Mouse (Mus musculus) urinary bladder, adult 18-20 months (tissue): ENCODE results near the gene Abhd17a.

Experiments
- DNase-seq, 2 experiments: peaks; one replicate each; pipeline ENCODE4 v3.0.0; 2022; ENCODE audit warnings: low spot score in 2 of 2, mixed read lengths in 2 of 2

Abhd17a gene

DNA sequence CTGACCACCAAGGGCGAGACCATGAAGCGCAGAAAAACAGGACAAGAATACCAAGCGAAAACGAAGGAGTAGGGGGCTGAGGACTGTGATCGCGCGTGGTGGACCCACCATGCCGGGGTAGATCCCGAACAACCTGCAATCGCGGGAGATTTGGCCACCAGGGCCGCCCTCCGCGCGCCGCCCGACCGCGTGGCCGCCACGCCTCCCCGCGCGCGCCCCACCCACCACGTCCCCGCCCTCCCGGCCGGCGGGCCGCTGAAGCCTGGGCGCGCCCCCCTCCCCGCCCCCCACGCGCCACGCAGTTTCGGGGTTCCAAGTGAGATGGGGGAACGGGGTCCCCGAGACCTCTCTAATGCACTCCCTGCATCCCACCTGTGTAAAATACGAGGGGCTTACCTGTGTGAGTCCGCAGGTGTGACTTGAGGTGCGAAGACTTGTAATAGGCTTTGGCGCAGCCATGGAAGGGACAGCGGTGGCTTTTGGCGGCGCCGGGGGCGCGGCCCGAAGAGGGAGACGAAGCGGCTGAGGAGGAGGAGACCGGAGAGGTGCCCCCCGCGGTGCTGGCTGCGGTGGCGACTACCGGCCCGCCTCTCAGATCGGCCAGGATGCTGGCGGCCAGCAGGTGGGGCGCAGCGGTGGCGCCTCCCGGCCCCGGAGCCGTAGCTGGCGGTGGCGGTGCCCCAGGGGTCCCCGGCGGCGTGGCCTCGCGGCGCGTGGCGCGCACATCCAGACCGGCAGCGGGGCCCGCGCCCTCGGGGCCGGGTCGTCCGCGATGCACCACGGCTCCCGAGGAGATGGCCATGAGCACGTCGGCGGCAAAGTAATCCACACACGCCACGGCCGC, 13.6 kb downstream of the Abhd17a start:
- peak; percentile 48 to 72 for DNase-seq

DNA sequence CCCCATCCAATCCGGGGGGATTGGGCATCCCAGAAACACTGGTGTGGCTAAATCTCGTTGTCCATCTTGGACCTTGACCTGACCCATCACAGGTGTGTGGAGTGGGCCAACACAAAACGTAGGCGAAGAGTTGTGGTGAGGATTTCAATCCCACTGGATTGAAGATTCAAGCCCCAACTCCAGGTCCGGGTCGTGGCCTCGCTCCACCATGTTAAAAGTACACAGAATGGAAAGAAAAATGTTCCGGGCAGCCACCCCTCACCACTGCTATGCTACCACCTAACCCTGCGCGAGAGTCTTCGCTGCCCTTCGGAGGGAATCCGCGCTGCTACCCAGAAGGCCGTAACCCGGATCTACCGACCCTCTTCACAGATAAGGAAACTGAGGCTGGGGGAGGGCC, 14.2 kb downstream of the Abhd17a start:
- no peak for DNase-seq

DNA sequence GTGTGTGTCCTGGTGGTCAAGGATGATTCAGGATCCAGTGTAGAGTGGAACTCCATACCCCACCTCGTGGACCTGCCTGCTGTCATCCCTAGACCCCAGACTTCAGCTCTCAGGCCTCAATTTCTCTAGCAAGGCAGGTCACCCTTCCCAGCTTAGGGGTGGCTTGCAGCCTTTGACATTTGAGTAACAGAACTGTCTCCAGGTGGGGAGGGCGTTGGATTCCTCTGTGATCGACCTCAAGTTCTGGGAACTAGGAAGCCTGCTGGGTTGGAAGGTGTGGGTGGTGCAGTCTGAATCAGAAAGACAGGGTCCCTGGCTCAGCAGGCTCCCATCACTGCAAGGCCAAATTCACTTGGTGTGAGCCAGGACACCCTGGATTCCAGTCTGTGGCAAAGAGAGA, 15.2 kb downstream of the Abhd17a start:
- DNase-seq = no peak

DNA sequence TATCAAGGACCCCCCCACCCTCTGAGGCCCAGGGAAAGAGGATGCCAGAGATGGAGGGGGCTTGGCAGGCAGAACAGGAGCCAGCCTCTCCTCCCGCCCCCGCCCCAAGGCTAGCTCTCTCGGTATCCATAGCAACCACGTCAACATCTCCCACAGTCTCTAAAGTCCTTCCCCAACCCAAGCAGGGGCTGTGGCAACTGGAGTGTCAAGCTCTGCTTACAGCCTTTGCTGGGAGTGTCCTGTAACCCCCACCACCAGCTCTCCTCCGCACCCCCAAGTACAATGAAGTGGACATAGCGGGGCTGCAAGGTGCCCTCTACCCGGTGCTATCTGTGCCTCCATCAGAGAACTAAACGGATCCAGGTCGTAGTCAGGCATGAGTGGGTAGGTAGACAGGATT, 16.2 kb downstream of the Abhd17a start:
- no peak for DNase-seq

DNA sequence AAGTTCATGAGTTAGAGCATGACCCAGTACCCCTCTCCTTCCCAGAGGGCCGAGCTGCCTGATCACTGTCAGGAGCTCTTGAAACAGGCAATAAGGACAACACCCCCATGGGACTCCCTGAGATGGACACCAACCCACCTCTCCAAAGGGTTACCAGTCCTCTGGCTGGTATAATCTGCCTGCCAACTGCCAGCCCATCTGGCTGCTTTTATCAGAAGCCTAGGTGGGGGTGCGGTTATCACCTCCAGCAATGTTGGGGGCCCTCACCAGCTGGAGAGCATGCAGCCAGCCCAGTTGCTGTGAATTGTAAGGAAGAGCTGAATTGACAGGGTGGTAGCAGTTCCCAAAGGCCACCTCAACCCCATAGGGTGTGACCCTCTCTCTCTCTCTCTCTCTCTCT, 17.7 kb downstream of the Abhd17a start:
- no peak for DNase-seq

DNA sequence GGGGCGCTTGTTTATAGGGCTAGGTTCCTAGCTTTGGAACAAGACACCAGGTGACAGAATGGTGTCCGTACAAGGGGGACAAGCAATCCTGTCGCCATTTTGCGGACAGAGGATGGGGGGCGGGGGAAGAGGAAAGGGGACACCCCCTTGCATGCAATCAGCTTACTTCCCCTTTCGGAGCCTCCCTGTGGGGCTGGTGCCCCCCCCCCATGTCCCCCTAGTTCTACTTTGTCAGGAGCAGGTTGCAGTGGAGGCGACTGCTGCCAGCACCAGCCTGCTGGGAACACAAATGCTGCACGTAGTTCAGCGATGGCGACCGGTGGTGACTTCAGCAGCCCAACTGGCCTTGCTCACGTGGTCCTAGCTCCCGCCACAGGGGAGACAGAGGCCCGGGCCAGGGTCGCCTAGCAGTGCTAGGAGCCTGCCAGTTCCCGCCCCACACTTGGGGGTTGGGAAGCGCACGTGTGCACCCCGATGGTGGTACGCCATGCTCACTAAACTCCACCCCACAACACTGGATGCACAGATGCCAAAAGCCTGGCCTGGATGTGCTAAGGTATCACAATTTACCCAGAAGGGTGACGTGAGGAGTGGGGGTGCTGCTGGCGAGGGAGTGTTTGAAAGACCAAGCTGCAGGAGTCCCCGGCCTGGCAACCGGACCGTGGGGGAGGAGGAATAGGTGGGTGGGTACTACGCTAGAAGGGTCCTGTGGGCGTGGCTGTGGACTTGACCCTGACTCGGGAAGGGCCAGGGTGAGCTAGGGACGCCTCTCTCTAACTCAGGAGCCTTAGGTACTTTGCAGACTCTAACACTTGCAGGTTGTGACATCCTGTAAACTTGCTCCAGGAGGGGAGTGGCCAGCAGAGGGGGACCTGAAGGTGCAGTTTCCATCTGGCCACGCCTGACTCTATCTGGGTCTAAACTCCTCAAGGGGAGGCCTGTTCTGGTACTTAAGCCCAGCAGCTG, 19.0 kb downstream of the Abhd17a start:
- no peak for DNase-seq

DNA sequence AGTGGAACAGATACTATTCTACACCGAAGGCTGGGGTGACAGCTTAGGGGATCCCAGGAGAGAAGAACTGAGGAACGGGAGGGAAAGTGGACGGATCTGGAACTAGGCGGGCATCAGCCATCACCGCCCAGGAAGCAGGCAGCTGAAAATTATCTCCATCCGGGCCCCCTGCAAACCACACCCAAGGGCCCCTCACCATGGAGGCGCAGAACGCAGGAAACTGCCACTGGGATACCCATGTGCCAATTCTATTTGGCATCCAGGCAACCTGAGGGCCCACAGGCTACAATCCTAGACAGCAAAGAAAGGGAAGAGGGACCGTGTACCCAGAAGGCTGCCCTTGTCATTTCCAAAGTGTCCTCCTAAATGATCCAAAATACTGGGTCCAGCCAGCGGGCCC, 19.7 kb downstream of the Abhd17a start:
- DNase-seq = no peak

DNA sequence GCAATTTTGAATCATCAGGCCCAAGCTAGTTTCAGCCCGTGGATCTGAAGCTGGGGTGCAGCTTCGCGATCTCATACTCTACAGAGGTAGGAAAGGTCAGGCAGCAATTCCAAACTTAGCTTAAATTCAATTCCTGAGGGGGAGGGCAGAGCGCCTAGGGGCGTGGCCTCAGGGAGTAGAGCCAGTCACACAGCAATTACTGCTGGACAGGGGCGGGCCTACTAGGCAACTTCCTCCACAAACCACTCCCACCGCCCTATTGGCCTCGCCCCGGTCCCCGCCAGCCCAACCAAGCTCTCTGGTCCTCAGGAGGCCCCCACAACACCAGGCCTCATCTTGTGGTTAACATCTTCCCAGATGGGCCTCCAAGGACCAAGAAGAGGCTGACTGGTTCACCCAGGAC, 20.5 kb downstream of the Abhd17a start:
- DNase-seq = peak in 1 of 2 experiments; percentile 42

DNA sequence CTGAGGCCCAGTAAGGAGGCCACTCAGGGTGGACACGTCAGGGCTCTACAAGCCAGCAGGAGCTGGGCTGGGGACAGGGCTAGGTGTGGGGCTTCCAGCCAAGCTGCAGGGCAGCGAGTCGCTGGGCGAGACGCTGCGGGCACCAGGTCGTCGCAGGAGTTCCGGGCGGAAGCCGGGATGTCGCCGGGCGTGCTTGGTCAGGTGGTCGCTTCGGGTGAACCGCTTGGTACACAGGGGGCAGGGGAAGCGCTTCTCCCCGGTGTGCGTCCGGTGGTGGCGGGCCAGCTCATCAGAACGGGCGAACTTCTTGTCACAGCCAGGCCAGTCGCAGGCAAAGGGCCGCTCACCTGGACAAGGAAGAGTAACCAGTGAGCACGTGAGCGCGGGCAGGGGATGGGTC, 21.3 kb downstream of the Abhd17a start:
- DNase-seq = no peak

DNA sequence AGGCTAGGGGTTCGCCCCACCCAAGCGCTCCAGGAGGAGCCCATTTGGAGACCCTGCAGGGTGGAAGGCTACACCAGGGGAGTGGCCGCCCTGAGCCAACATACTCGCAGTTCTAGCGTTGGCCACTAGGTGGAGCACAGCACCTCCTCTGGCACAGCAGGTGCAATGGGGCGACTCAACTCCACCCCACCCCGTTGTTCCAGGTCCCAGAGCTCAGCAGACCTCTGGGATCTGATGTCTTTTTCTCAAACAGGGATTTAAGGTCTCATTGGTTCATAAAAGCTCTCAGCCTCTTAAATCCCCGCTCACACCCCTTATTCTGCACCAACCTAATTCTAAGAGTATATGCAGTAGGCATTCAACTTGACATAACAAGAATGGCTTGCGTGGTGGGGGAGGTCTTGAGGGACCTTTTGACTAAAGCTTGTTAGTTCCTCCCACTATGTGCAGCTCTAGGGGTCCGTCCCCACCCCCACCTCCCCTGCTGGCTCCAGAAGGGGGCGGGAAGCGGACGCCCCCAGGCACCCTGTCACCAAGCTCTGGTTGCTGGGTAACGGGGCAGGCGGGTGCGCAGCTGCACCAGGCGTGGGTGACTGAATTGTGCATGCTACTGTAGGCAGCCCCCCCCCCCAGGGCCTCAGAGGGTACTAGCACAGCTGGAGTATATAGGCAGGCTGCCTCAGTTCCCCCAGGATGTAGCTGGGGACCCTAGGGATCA, 23.6 kb downstream of the Abhd17a start:
- DNase-seq = peak; percentile 61 to 82

DNA sequence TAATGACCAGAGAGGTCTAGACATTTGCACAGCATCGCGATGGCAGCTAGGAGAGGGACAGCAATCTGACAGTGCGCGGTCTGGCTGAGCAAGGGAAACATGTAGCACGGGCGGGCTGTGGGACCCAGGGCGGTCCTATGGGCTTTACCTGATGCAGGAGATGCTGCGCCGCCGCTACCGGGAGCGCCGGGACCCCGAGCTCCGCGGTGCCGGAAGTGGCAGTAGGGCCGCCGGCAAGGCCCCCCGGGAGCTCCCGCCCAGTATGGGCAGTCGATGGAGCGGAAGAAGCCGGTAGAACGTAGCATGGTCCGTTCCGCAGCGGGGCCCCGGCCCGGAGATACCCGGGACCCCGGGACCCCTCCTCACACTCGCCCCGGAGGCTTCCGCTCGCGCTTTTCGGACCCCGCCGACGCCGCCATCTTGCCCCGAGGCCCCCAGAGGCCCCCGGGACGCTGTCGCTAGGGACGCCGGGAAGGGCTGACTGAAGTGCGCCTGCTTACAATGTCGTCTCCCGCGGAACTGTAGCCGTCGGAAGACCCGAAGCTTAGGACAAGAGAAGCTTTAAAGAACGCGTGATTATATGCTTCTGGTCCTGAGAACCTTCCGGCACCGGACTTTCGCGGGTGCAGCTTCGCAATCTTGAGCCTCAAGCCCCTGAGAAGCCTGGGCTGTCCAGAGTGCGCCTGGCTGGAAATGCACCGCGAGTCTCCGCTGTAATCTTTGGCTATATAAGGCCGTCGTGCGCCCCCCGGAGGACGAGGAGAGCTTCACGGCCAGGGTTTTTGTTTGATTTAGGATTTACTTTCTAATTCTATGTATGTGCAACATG, 28.8 kb downstream of the Abhd17a start, which contains the start of gene Rexo1:
TSS of gene Rexo1 (minus strand) at position 445 of the 829 bp plus-strand sequence.
- peak; percentile 89 to 93 for DNase-seq

DNA sequence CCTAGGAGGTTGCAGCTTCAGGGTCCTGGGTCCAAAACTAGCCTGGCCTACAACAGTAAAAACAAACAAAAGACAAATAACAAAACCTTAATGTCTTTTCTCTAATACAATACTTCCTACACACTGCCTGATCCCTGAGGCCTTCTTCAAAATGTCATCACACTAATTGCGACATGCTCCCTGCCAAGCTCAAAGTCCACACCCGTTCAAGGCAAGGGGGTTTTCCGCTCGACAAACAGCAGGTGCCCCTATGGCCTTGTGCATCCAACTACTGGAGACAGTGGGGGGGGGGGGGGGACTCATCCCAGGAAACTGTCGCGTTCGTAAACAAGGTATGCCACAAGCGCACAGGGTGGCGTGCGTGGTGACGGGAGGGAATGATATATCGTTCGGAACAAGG, 29.5 kb downstream of the Abhd17a start:
- DNase-seq = no peak

DNA sequence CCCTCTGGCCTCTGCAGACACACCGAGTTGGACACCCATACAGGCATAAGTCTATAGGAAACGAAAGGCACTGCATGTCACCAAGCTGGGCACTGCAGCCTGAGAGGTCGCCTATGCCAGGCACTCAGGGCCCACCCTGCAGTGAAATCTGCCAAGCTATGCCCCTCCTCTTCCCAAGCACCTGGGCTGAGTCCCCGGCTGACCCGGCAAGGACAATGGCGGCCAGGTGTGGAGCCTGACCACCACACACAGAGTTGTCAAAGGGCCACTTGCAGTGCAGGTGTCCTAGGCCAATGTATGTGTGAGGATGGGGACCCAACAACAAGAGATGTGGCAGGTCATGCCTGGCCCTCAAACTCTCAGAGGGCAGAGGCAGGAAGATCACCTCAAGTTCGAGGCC, 30.7 kb downstream of the Abhd17a start:
- no peak for DNase-seq

DNA sequence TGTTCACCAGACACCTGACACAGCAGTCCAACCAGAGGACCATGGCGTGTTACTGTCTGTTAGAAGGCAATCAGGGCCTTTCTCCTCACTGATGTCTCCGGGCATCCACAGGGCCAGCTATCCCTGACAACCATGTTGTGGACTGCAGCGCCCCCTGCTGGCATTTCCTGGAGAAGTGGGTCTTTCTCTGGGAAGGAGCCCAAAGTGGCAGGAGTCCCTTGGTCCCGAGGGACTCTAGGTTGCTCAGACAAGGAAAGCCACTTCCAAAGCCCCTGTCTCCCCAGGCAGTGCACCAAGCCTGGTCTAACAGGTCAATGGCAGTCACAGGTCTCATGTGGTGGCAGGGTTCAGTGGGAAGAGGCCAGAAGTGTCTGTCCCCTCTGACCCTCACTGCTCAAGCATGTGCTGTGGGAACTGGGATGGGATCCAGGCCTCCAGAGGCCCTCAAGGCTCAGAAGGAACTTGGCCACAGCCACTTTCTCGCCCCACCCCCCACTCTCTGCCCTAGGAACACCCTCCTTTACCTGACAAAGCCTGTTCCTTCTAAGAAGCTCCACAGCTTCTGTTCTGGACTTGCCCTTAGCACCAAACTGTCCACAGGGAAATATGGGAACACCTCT, 32.7 kb downstream of the Abhd17a start:
- DNase-seq = peak; percentile 42 to 63

DNA sequence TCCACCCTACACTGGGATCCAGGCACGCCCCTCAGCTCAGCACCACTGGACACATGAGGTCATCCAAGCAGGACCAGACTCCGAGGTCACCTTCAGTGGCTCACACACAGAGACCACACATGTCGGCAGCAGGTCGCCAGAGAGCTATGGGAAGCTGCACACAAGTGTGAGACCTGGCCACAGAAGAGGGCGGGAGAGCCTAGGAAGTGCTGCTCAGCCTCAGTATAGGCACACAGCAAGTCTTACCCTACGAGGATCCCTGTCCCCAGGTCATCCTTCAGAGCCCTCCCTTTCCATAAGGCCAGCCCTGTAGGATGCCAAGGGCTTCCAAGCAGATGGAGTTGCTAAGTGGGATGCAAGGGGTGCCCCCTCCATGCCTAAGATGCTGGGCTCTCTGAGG, 36.1 kb downstream of the Abhd17a start:
- DNase-seq = no peak

DNA sequence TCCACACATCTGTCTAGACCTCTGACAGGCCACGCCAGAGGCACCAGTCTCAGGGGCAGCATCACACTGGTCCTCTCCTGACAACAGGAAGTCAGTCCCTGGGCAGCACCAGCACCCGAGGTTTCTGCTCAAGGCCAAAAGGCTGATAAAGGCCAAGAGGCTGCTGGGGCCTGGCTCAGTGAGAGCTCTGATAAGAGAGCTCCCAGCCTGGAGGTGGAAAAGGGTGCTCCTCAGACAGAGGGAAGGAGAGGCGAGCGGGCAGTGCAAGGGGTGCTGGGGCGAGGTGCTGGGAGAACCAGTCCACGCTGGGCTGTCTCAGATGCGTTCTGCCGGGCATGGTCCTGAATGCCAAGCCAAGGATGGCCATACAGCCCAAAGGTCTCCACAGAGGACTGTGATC, 36.6 kb downstream of the Abhd17a start:
- DNase-seq = no peak

DNA sequence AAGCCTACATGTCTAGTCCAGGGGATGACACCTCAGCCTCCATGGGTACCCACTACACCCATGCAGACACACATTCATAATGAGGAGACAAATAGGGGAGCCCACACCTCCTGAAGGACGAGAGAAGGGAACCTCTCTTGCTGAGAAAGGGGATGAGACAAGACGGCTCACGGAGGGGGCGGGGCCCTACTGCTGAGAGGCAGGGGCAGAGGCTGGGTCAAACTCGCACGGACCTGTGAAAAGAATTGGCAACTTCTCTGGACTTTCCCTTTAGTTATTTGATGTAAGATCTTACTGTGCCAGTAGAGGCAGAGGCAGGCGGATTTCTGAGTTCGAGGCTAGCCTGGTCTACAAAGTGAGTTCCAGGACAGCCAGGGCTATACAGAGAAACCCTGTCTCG, 37.8 kb downstream of the Abhd17a start:
- no peak for DNase-seq

DNA sequence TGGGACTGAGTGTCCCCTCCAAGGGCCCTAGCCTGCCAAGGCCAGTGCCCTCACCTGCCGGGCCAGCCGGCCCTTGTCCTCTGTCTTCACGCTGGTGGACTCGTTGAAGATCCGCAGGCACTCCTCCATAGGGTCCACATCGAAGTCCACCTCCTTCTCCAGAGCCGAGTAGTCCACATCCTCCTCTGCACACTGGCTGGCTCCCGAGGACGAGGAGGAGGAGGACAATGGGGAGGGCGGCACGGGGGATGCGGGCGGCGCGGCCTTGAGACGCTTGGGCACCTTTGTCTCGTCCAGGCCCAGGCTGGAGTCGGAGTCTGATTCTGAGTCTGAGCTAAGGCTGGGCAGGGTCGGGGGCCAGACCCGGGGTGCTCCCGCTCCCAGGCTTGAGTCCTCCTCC, 40.9 kb downstream of the Abhd17a start:
- no peak for DNase-seq

DNA sequence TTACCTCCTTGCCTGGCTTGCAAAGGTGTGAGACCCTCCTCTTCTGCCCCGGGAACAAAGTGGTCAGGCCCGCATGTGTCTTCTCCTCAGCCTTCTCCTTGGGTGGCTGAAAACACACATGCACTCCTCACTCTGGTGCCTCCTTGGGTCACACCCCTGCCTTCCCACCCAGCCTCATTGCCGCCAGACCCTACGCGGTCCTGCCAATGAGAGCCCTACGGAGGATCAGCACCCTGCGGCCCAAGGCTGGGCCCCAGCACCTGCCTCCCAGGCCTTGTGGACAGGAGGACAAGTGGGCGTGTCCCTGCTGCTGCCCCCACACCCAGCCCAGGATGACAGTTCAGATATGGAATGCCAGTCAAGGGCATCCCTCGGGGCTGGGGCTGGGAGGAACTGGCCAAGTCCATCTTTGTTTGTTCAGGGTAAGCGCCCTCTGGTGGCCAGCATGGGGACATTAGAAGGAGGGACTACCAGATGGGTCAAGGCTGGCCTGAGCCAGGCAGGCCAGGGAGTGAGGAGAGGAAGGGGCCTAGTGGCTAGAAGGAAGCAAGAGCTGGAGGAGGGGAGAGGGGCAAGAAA, 41.6 kb downstream of the Abhd17a start:
- DNase-seq = peak; percentile 31 to 52

DNA sequence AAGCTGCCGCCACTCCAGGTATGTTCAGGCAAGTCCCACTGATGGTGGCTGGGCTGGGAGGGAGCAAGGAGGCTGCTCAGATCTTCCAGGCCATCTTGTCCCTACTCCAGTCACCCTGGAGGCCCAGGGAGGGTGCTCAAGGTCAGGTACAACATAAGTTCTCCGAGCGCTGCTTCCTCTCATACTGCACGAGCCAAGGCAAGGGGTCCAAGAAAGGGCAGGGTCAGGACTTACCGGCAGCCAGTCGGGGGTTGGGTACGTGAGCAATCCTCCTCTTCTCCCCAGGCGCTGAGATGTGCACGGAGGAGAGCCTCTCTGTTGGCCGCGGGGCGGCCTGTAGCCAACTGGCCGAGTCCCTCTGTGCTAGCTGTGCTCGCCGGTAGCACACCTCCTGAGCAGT, 42.6 kb downstream of the Abhd17a start:
- DNase-seq = no peak
